Mouse (Mus musculus): ENCODE measurements around the gene Dedd. TPM values are rescaled to one million over a fixed set of nuclear protein-coding genes. Genes with fewer than 3 reads are reported as not detected.
"Not testable (repeated sequence)": the region's sequence is repeated elsewhere in the genome, so short reads cannot be mapped to it uniquely, and the experiment has no call there.

The Dedd gene
- total and polyA plus RNA-seq, 2 experiments from 2014 or later, result 31.1 to 44.6 TPM

DNA sequence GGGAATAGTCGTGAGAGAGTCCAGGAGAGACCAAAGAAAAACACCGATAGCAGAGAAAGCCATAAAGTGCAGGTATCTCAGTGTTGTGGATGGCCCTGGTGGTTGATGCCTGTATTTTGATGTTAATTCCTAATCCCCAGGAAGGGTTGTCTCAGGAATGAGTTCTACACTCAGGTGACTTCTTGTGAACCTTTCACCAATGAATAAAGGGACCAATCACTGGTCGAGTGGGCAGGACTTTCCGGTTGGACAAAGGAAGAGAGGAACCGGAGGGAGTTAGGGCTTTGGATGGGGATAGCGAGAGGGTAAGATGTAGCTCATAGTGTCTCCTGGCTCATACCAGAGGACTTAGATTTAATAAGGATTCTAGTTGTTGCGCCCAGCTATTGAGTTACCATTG is 9.2 kb upstream of the Dedd start:
- ATAC-seq, result no peak
- H3K4me1 ChIP-seq (ENCODE audit: insufficient read depth), result no peaks in the 10 kb centered on the region
- H3K27me3 ChIP-seq (ENCODE audit: insufficient read depth, low read length), result no peaks in the 10 kb centered on the region
- no peak overlapping the region for H3K4me2 ChIP-seq (ENCODE audit: low read depth)
- H3K9ac ChIP-seq, result no peak overlapping the region
- WGBS, result 12% methylated on average over 7 of the region's 7 CpGs
- DNase-seq, result no peak
- H3K36me3 ChIP-seq (ENCODE audit: insufficient read depth), result no peaks in the 10 kb centered on the region
- no peak for TF ChIP-seq CTCF (IDR thresholded peaks at IDR 0.05; ENCODE audit: low read depth)
- no peak overlapping the region for H3K4me3 ChIP-seq (ENCODE audit: low read depth, low read length)
- H3K27ac ChIP-seq (ENCODE audit: low read depth, low read length), result no peak overlapping the region
- H3K9me3 ChIP-seq (ENCODE audit: low read length), result no peaks in the 10 kb centered on the region

GRCm38 (mm10) chr1:171320151-171320550 is 8.8 kb upstream of the Dedd start:
- no peaks in the 10 kb centered on the region for H3K4me1 ChIP-seq (ENCODE audit: insufficient read depth)
- no peak overlapping the region for H3K27ac ChIP-seq (ENCODE audit: low read depth, low read length)
- no peak overlapping the region for H3K4me3 ChIP-seq (ENCODE audit: low read depth, low read length)
- no peaks in the 10 kb centered on the region for H3K9me3 ChIP-seq (ENCODE audit: low read length)
- H3K27me3 ChIP-seq (ENCODE audit: insufficient read depth, low read length), result no peaks in the 10 kb centered on the region
- H3K4me2 ChIP-seq (ENCODE audit: low read depth), result no peak overlapping the region
- no peak for TF ChIP-seq CTCF (IDR thresholded peaks at IDR 0.05; ENCODE audit: low read depth)
- ATAC-seq (no peak), DNase-seq (no peak)
- H3K36me3 ChIP-seq (ENCODE audit: insufficient read depth), result no peaks in the 10 kb centered on the region
- no peak overlapping the region for H3K9ac ChIP-seq
- 12% methylated on average over 5 of the region's 5 CpGs for WGBS

- no peaks in the 10 kb centered on the region for H3K9me3 ChIP-seq (ENCODE audit: low read length)
- ATAC-seq (peak; percentile 18; the same call in 1 of the 2 replicates), DNase-seq (peak; percentile 47)
- H3K36me3 ChIP-seq (ENCODE audit: insufficient read depth), result no peaks in the 10 kb centered on the region
- no peak overlapping the region for H3K9ac ChIP-seq
- no peaks in the 10 kb centered on the region for H3K4me1 ChIP-seq (ENCODE audit: insufficient read depth)
- TF ChIP-seq CTCF (IDR thresholded peaks at IDR 0.05; ENCODE audit: low read depth), result peak; percentile 70
- H3K27me3 ChIP-seq (ENCODE audit: insufficient read depth, low read length), result no peaks in the 10 kb centered on the region
- H3K27ac ChIP-seq (ENCODE audit: low read depth, low read length), result no peak overlapping the region
- H3K4me2 ChIP-seq (ENCODE audit: low read depth), result no peak overlapping the region
- H3K4me3 ChIP-seq (ENCODE audit: low read depth, low read length), result no peak overlapping the region
These were observed 7.5 kb upstream of the Dedd start for GRCm38 (mm10) chr1:171321415-171321814.

DNA sequence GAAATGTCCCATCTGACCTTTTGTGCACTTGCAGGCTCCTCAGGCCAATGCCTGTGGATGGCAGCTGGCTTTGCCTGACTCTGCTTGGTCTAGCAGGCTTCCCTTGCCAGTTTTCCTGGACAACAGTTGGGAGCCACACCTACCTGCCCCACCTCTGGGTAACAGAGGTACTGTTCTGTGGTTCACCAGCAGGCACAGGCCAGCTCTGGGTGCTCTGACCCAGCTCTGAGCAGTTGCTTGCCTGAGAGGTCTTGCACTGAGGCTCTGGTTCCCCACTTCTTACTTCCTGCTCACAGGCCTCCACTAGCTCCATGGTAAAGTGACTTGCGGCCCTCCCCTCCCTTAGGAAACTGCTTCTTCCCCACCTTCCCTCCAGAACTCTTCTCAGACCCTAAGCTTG is 6.9 kb upstream of the Dedd start:
- no peaks in the 10 kb centered on the region for H3K36me3 ChIP-seq (ENCODE audit: insufficient read depth)
- no peak overlapping the region for H3K9ac ChIP-seq
- TF ChIP-seq CTCF (IDR thresholded peaks at IDR 0.05; ENCODE audit: low read depth), result no peak
- no peaks in the 10 kb centered on the region; the same call in 1 of the 2 replicates for H3K4me1 ChIP-seq (ENCODE audit: insufficient read depth)
- H3K4me2 ChIP-seq (ENCODE audit: low read depth), result no peak overlapping the region
- no peaks in the 10 kb centered on the region for H3K27me3 ChIP-seq (ENCODE audit: insufficient read depth, low read length)
- H3K27ac ChIP-seq (ENCODE audit: low read depth, low read length), result no peak overlapping the region
- H3K9me3 ChIP-seq (ENCODE audit: low read length), result no peaks in the 10 kb centered on the region
- ATAC-seq (no peak), DNase-seq (no peak)
- 92% methylated on average over 1 of the region's 1 CpGs for WGBS
- no peak overlapping the region for H3K4me3 ChIP-seq (ENCODE audit: low read depth, low read length)

DNA sequence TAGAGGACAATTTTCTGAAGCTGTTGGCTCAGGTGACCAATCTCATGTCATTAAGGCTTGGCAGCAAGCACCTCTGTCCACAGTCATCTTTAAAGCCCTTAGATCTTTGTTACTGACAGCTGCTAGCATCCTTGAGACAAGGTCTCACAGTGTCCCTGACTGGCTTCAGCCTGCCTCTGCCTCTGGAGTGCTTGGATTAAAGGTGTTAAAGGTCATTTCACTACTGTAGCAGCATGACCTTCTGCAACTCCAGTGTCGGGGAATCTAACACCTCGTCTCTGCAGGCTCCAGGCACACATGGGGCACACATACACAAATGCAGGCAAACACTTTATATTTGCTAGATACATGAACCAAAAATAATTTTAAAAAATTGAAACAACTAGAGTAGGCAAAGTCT is 3.4 kb upstream of the Dedd start:
- Histone ChIP-seq H3K36me3 (ENCODE audit: insufficient read depth) (no peaks in the 10 kb centered on the region), H3K27me3 (ENCODE audit: insufficient read depth, low read length) (no peaks in the 10 kb centered on the region), H3K27ac (ENCODE audit: low read depth, low read length) (no peak overlapping the region), H3K4me3 (ENCODE audit: low read depth, low read length) (no peak overlapping the region), H3K9me3 (ENCODE audit: low read length) (no peaks in the 10 kb centered on the region), H3K4me2 (ENCODE audit: low read depth) (no peak overlapping the region), H3K9ac (no peak overlapping the region), H3K4me1 (ENCODE audit: insufficient read depth) (peaks cover 16% of the 10 kb centered on the region)
- ATAC-seq (no peak), DNase-seq (no peak)
- no peak for TF ChIP-seq CTCF (IDR thresholded peaks at IDR 0.05; ENCODE audit: low read depth)
- 88% methylated on average over 2 of the region's 2 CpGs for WGBS

- peaks cover 23% of the 10 kb centered on the region for H3K4me1 ChIP-seq (ENCODE audit: insufficient read depth)
- not testable (repeated sequence) for H3K27me3 ChIP-seq (ENCODE audit: insufficient read depth, low read length); H3K9ac ChIP-seq; H3K4me2 ChIP-seq (ENCODE audit: low read depth); H3K27ac ChIP-seq (ENCODE audit: low read depth, low read length); DNase-seq; H3K9me3 ChIP-seq (ENCODE audit: low read length); H3K4me3 ChIP-seq (ENCODE audit: low read depth, low read length); ATAC-seq; H3K36me3 ChIP-seq (ENCODE audit: insufficient read depth)
- 92% methylated on average over 4 of the region's 4 CpGs for WGBS
These were observed 2.4 kb upstream of the Dedd start for GRCm38 (mm10) chr1:171326588-171326987.

GRCm38 (mm10) chr1:171328244-171328643 is 701 bp upstream of the Dedd start:
- ATAC-seq, result no peak
- peak overlapping the region; percentile 98 for H3K9ac ChIP-seq
- WGBS, result 32% methylated on average over 9 of the region's 9 CpGs
- H3K27me3 ChIP-seq (ENCODE audit: insufficient read depth, low read length), result no peaks in the 10 kb centered on the region
- no peak for TF ChIP-seq CTCF (IDR thresholded peaks at IDR 0.05; ENCODE audit: low read depth)
- peak overlapping the region; percentile 99 for H3K27ac ChIP-seq (ENCODE audit: low read depth, low read length)
- H3K9me3 ChIP-seq (ENCODE audit: low read length), result no peaks in the 10 kb centered on the region
- H3K36me3 ChIP-seq (ENCODE audit: insufficient read depth), result no peaks in the 10 kb centered on the region; the same call in 1 of the 2 replicates
- H3K4me1 ChIP-seq (ENCODE audit: insufficient read depth), result peaks cover 23% of the 10 kb centered on the region
- H3K4me2 ChIP-seq (ENCODE audit: low read depth), result peak overlapping the region; percentile 74
- peak overlapping the region; percentile 98 for H3K4me3 ChIP-seq (ENCODE audit: low read depth, low read length)
- no peak for DNase-seq
